Mouse (Mus musculus): ENCODE results near the gene Prr22.

Prr22 gene

GRCm38 (mm10) chr17:56761077-56761476 is 9.0 kb upstream of the Prr22 start:
- DNase-seq (ENCODE audit: low spot score) = no peak

DNA sequence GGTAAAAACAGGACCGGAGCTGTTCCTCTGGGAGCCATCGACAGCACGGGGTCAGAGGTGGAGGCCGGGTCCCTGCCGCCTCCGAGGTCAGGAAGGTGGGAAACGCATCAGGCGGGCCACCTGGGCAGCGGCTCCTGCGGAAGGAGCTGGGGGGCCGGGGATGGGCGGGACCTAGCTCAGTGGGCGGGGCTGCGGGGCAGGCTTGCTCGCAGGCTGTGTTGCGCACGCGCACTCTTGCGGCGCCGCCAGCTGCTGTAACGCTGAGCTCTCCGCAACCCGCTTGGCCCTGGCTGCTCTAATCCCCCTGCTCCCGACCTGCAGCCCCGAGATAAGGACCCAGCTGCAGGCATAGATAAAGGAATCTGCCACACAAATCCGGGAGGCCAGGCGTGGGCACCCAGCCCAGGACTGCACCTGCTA is 8.0 kb upstream of the Prr22 start:
- peak; percentile 93 for DNase-seq (ENCODE audit: low spot score)

DNA sequence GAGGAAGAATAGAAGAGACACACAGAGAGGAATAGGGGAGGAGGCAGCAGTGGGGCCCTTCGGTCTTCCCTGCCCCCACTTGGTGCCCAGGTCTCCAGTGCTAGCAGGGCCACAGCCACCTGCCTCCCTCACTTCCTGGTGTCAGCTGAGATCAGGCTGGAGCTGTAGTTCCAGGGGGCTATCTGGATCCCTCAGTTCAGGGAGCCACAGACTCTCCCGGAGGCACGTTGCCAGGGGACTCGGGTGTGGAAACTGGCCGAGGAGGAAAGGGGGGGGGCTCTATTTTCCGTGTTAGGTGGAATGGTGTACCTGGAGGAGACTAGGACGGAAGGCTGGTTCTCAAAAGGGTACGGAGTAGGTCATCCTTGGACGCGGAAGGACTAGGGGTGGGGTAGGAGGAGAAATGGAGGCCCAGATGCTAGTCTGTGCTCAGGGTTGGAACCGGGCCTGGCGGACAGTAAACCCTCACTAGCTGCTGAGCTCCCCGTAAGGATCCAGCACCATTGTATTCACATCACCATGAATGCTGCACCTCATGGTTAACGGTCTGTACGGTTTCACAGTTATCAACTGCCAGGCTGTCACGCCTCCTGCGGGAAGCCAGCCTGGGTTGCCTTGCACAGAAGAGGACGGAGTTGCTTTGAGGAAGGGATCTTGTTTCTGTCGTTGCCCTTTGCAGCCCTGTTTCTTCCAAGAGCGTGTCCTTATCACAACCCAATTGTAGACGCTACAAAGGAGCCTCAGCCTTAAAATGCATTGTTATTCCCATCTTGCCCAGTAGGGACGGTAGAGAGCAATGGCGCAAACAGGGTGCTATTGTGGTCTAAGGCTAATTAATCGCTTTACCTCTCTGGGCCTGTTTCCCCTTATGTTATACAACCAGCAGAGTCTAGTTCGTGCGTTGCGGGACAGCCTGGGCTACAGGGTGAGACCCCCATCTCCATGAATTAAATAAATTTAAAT is 7.0 kb upstream of the Prr22 start:
- DNase-seq (ENCODE audit: low spot score) = peak; percentile 80

DNA sequence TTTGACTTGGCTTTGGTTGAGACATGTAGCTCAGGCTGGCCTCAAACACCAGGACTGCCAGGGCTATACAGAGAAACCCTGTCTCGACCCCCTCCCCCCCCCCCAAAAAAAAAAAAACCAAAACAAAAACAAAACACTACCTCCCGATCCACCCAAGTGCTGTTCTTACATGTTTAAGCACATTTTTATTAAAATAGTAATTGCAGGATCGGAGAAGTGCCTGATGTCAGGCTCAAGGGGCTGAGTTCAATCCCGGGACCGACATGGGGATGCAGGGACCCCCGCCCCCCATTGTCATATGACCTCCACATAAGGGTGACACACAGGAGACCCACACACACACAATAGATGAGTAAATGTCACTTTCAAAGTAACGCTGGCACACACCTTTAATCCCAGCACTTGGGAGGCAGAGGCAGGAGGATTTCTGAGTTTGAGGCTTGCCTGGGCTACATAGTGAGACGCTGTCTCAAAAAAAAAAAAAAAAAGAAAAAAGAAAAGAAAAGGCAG is 6.3 kb upstream of the Prr22 start:
- DNase-seq (ENCODE audit: low spot score) = no peak

DNA sequence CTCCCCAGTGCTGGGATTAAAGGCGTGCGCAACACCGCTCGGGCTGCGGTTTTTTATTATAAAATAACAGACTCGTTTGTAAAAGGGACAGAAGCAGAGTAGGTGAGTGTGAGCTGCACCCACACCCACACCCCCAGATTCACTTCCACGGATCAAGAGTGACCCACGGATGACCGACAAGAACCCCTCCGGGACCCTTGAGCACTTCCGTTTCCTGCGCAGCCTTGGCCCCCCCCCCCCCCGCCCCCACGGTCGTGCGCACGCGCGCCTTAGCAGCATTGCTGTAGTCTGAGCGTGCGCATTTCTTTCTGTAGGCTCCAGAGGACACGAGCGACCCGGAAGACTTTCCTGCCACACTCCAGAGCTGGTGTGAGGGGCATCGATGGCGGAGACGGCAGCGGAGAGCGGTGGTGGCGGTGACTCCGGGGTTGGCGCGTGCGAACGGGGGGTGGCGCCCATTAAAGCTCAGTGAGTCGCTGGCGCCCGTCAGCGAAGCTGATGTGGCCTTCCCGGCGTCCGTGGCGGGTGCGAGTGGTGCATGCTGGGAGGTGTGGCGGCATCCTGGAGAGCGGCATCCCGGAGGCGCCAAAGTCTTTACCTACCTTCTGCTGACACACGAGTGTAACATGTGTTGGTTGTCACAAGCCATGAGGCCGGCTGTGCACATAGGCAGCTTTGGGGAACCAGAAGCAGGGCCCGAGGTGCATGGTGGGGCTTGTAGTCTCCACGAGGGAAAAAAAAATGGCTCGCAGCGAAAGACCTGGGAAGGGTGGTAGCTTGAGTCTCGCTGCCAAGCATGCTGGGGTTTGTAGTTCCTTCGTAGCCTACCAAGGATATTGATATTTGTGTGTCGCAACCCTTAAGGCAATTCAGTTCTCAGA is 5.3 kb upstream of the Prr22 start, which contains the start of gene Dus3l:
TSS of gene Dus3l (plus strand) at position 284 of the 881 bp plus-strand sequence.
- DNase-seq (ENCODE audit: low spot score) = peak; percentile 94

GRCm38 (mm10) chr17:56765431-56765830 is 4.6 kb upstream of the Prr22 start:
- no peak for DNase-seq (ENCODE audit: low spot score)

- DNase-seq (ENCODE audit: low spot score) = no peak
Measured at GRCm38 (mm10) chr17:56766631-56767405, 3.2 kb upstream of the Prr22 start.

DNA sequence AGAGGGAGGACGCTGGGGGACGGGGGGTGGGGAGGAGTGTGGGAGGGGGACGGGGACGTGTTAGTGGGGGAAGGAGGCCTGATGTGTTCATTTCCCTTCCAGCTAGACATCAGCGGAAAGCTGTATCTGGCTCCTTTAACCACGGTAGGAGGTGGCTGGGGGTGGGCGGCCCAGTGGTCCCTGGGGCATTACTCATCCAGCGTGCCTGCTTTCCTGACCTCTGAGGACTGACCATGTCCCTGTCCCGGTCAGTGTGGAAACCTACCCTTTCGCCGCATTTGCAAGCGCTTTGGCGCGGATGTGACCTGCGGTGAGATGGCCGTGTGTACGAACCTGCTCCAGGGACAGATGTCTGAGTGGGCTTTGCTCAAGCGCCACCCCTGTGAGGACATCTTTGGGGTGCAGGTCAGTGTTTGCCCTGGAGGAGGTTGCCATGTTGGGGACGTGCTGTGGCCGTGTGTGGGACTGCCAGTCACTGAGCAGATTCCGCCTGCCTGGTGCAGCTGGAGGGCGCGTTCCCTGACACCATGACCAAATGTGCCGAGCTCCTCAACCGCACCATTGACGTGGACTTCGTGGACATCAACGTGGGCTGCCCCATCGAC is 2.4 kb upstream of the Prr22 start:
- DNase-seq (ENCODE audit: low spot score) = no peak

DNA sequence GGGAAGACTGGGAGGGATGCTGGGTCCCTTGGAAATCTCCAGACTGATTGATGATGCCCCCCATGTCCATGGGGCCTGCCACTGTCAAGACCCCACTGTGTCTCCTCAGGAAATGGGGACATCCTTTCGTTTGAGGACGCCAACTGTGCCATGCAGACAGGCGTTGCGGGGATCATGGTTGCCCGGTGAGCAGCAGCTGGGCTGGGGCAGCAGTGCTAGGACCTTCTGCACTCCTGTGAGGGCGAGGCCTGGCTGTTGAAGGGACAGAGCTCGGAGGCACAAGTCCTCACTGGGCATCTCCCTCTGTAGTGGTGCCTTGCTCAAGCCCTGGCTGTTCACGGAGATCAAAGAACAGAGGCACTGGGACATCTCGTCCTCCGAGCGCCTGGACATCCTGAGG is 1.1 kb upstream of the Prr22 start:
- no peak for DNase-seq (ENCODE audit: low spot score)

DNA sequence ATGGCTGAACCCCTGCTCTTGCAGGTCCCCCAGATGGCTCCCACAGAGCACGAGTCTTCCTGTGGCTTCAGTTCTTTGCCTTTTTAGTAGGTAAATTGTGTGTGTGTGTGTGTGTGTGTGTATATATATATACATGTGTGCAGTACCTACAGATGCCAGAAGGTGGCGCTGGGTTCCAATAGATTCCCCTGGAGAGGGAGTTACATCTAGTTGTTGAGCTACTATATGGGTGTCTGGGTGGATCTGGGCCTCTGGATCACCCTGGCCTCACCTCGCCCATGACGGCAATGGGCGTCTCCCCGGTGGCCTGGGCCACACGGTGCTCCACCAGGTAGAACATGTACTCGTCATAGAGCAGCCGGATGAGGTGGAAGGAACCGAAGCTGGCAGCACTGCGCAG is 7.5 kb downstream of the Prr22 start:
- no peak for DNase-seq (ENCODE audit: low spot score)

DNA sequence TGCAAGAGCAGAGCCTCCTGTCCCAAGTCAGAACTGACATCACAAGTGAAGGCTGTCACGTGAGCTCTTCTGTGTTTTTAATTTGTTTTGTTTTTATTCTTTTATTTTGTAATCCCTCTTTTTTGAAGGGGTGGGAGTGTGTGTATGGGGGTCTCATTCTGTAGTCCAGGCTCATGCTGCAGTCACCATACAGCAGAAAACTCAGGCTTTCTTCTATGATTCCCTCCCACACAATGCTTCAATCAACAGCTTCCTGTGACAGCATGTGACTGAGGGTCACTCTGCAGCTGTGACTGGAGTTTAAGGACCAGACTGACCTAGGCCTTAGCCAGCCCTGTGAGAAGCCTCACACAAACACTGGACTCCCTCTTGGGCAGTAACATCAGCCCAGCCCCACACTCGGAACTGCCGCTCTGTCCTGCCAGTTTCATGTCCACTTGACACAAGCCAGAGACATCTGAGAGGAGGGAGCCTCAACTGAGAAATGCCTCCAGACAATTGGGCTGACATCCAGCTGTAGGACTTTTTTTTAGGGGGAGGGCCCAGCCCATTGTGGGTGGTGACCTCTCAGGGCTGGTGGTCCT is 8.8 kb downstream of the Prr22 start:
- DNase-seq (ENCODE audit: low spot score) = peak; percentile 32

GRCm38 (mm10) chr17:56780291-56780978 is 10.4 kb downstream of the Prr22 start:
- DNase-seq (ENCODE audit: low spot score) = no peak

DNA sequence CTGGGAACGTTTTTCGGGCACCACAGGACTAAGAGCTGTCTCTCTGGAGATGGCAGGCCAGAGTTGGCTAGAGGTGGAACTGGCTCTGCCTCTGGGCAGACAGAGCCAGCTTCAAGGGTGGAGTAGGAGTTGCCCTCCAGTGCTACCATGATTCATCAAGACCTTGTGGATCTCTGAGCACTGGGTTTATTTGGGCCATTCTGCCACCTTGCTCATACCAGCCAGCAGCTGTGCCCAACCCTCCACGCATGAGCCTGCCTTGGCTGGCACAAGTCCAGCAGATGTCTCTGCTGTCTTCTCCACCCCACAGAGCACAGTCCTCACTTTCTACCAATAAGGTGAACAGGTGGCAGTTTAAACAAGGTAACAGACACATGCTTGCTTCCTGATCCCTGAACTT is 18.8 kb downstream of the Prr22 start:
- no peak for DNase-seq (ENCODE audit: low spot score)

DNA sequence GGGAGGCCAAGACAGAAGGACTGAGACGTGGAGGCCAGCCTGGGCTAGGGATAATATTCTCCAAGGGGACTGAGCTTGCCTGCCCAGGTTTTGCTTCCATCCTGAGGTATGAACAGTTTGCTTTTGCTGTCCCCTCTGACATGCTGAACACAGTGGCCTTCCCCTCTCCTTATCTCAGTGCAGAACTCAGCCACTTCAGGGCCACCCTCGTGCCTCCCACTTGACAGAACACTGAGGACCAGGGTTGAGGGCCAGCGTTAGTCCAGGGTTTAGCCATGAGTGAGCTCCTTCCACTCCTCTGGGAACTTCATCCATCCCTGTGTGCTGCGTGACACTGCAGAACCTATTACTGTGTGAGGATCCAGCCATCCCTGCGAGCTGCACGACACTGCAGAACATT is 19.2 kb downstream of the Prr22 start:
- DNase-seq (ENCODE audit: low spot score) = no peak

DNA sequence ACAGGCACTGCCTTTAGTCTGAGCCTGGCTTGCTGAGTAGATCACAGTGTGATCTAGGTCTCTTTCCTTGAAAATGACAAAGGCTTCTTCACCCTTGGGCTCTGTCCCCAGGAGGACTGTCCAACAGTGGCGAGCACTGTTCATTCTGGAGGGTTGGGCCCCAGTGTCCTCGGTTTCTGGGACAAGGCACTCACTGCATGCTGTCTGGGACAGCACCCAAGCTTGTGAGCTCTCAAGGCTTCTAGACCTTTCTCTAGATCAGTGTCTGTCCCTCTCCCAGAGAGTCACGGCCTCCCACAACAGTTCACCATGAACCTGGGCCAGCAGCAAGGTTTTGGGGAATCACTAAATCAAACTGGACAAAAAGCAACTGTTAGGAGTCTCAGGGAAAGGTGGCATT is 22.5 kb downstream of the Prr22 start:
- DNase-seq (ENCODE audit: low spot score) = no peak

GRCm38 (mm10) chr17:56793614-56794319 is 23.7 kb downstream of the Prr22 start:
- DNase-seq (ENCODE audit: low spot score) = no peak

- DNase-seq (ENCODE audit: low spot score) = no peak
Measured at GRCm38 (mm10) chr17:56799276-56799675, 29.2 kb downstream of the Prr22 start.

DNA sequence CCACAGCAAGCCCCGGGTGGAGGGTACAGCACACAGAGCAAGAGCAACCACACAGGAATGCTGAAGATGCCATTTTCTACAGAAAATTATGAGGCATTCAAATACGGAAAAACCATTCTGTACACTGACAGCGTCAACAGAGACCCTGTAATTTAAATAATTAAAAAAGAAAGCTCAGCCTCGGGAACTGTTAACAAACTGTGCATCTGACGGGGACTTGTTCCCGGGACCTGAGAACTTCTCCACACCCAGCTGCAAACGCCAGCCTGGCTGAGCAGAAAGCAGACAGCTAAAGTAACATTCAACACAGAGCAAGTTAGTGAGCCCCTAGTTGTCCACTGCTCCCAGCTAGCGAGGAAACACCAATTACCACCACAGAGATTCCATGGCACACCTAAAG is 32.0 kb downstream of the Prr22 start:
- no peak for DNase-seq (ENCODE audit: low spot score)

DNA sequence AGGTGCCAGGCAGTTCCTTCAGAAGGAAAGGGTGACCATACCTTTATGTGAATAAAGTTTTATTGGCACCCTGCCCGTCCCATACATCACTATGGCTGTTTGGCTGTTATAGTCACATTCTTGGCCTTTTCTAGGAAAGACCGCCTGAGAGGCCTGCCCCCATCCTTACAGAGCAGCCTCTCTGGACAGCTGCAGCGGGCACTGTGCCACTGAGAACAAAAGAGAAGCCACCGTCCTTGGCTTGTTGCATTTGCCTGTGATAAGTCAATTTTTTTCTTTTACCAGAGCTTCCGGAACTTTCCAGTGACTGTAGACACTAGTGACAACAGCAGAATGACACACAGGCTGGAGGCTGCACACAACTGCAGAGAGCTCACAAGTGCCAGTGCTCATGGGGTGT is 34.9 kb downstream of the Prr22 start:
- DNase-seq (ENCODE audit: low spot score) = no peak

DNA sequence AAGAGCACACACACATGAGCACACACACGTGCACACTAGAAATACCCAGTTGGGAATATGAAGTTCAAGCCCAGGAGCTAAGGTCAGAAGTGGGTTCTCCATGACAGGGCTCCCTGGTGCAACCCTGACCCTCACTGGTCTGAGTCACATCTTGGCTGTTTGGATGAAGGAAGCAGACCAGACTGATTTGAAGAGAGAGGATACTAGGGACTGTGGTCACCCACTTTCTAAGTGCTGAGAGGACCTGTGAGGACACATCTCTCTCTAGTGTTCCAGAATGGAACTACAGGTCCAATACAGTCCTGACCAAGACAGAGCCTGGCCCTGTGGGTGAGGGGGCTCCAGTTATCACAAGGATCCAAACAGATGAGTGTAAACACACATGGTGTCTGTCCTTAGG is 35.7 kb downstream of the Prr22 start:
- DNase-seq (ENCODE audit: low spot score) = peak; percentile 22

All from embryo, embryonic 10.5 days (tissue).